Mouse (Mus musculus) heart, postnatal 0 days (tissue): ENCODE results near the gene Snx9.

Experiments used
- CTCF ChIP-seq: IDR thresholded peaks from 2 replicates; pipeline ENCODE4 v1.5.1; 2016; ENCODE audit warnings: antibody characterized with exemption, control low read depth, low read depth
- EP300 ChIP-seq: IDR thresholded peaks from 2 replicates; pipeline ENCODE4 v1.6.1; 2016; ENCODE audit warnings: antibody characterized with exemption, low read depth

- TF ChIP-seq CTCF (no peak), EP300 (no peak)
Observed at GRCm38 (mm10) chr17:5813863-5814640, 27.1 kb upstream of the Snx9 start.
